Mouse (Mus musculus) kidney, postnatal 4 days (tissue): ENCODE measurements at regions not wholly inside any gene's neighbourhood (a gene's known extent, or its start where the extent isn't known, plus 50 kb on each side); places are given as distances from the start of the nearest gene placed in this dataset.
"Not testable (repeated sequence)": the region's sequence is repeated elsewhere in the genome, so short reads cannot be mapped to it uniquely, and the experiment has no call there.

Experiments used
- DNase-seq, 2 experiments: peaks; one replicate each; pipeline ENCODE4 v3.0.0; 2021; ENCODE audit warnings: mixed read lengths in 2 of 2

DNA sequence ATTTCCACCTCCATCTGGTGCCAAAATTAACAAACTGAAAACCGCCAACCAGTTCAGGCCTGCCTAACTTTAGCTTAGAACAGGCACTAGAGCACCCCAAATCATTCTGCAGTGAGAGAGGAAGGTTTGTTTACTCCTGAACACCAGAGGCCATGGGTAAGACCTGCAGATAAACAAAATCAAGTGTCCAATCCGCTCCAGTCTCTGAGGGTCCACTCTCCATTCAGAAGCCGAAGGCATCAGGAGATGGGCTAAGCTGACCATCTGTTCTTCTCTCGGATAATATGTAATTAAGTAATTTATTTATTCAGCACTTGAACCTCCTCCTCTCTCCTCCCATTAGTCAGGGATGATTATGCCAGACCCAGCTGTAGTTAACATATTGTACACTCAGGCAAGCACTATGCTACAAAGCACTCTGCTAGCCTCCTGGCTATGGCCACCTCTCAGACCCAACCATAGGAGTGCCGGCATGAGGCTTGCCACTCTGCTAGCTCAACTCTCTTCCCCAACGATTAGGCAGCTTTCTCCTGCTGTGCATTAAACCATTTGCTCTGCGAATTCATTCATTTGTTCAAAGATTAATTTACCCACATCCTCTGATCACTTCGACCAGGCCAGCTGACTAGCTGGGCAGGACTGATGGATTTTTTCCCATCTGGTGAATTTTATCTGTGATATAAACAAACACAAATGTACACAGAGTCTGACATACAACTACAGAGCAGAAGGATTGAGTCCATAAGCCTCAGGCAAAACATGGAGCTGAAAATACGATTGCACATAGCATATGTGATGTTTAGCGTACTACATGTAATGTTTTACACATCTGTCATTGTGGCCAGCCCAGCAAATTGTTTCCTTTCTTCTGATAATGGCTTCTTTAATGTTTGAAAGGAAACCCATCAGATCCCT is 184.4 kb downstream of the Mat2b start:
- DNase-seq = no peak

DNA sequence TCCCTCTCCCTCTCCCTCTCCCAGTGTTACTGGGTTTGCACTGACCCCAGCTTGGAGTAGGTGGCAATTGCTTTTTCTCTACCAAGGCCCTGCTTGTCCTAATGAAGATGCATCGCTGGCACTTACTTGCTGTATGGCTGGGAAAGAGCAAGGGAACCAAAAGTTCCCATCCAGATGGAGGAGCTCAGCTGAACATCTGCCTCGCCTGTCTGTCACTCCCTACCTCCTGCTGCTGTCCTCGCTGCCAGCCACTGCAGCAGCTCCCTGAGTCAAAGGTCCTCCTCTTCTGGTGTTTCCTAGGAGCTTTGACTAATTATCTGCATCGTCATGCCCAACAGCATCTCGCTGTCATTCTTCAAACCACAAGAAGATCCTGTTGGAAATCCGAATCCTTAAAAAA is 203.4 kb downstream of the Mat2b start:
- no peak for DNase-seq

DNA sequence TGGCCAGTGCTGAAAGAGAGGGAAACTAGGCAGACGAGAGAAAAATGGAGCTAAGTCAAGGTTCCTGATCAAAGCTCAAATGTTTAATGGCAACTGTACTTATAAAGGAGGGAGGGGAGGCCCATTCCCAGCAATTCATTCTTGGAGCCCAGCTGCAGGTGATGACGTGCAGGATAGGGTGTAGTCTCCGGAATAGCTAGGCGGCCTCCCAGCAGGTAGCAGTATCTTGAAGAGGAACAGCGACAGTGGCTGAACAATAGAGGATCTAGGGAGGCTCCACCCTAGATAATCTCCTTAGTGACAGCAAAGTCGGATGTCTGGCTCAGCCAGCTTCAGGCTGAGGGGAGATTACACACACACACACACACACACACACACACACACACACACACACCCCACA is 216.8 kb downstream of the Mat2b start:
- DNase-seq = not testable (repeated sequence)

DNA sequence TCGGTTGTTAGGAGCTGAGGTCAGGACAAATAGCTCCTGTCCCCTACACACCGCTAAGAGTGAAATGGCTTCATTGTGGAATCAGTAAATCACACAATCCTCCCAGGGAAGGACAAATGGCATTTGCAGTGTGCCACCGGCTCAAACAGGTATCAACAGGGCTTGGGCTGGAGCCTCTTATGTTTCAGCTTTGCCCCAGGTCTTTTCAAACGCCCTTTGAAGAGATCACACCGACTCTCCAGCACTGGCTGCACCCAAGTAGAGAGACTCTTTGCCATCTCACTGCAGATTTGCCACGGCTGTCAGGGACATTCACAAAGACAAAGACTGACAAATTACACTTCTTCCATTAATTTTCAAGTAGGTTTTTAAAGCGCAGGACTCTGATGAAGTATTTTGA is 217.7 kb downstream of the Mat2b start:
- no peak for DNase-seq

DNA sequence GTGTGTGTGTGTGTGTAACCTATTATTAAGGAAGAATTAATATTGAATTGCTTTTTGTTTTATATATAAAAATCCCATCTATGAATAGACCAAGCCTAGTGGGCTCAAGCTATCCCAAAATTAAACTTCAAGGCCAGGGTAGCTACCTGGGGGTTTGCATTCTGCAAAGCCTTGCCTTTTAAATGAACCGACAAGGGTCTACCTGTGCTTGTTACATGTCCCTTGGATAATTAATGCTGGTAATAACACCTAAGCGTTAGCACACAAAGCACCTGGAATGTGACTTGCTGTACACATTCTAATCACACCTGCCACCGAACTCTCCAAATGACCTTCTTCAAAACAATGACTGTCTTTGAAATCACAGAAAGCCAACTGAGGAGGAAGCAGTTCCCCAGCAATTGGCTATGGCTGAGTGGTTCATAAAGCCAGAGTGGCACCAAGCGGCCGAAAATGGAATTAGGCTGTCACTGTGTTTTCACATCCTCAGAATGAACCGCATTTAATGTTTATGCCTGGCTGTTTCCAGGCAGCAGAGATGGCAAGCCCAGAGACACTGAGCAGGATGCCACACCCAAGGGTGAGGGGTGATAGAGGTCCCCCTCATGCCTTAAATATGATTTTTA is 225.8 kb downstream of the Mat2b start:
- peak; percentile 59 to 66 for DNase-seq

DNA sequence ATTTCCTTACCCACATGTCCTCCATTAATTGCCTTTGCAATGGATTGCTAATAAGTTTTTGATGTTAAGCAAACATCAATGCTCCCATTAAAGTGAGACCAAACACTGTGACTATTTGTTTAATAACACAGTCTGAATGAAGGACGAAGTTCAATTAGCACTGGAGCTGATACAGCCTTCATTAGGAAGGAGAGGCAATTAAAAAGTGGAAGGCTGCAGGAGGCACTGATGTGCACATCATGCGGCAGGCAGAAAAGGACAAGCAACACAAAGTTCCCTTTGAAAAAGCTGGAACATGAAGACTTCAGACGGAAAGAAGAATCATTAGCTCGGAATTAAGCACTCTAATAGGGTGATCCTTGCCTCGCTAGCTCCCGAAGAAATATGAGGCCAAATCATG is 238.4 kb downstream of the Mat2b start:
- DNase-seq = no peak

DNA sequence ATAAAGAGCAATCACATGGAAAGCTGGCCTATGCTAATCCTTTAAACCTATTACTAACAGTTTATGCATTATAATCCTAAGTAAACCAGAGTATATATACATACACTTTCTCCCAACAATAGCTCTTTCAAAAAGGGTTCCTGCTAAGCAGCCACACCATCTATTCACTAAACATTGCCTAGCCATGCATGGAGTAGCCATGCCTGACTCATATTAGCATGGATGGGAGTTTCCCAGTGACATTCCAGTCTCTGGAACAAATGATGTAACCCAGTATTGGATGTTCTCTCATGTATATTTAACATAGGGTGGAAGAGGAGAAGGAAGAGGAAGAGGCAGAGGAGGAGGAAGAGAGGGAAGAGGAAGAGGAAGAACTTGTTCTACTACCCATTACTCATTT is 240.0 kb downstream of the Mat2b start:
- DNase-seq = not testable (repeated sequence)

DNA sequence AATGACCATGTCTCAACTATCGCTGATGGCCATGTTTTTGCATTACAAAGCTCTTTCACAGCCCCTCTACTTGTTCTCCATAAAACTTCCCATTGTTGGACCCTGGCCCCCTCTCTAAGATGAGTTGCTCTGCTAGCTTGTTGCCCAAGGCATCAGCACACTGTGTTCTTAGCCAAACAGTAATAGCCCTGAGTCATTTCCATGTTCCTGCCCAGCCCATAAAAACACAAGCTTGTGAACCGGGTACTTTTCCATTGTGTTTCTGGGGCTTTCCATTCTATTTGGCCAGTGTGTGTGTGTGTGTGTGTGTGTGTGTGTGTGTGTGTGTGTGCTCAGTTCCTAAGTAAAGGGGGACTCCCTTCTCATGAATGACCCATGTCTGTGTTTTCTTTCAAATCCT is 248.2 kb downstream of the Mat2b start:
- no peak for DNase-seq

DNA sequence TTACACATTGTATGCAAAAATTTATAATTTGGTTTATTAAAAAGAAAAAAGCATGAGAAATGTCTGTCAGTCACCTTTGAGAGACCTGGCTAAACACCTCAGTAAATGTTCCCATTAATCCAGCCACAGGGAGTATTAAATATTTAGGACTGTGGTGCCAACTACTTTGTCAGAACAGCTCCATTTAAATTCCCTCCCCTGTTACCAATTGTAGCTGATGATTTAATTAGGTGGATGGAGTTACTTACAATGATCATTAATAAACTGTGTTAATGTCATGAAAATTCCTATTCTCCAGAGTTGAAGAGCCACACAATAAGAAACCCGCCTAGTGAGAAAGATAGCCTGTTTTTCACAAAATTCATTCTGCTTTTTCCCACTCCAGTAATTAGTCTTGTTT is 261.0 kb downstream of the Mat2b start:
- DNase-seq = no peak

DNA sequence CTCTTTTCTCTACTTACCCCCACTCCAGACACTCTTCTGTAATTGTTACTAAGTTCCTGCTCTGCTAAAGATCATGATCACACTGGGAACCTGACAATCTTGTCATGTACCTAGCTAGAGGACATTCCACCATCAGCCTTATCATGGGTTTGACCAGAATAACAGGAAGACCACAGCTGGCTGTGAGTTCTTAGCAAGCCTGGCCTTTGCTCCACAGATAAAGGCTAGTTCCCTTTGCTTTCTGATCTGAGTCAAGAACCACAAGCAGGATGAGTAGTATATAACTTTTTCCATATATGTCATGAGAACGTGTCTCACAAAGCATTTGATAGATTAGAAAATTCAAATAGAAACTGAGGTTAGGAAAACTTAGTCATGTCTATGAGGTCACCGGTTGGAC is 266.1 kb downstream of the Mat2b start:
- no peak for DNase-seq

DNA sequence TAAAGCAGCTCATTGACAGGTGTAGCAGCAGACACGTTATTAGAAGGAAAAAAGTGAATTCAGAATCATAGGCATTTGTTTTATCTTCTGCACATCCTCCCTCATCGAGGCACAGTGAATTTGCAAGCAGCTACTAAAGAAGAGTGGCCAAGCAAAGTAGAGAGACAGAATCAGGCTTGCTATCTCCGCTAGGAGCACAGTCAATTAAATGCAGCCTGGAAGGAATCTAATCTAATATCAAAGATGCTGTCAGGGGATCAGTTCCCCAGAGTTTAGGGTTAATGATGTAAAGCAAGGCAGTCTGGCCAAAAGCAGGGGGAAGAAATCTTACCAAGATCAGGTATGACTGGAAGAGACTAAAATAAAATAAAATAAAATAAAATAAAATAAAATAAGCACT is 270.7 kb downstream of the Mat2b start:
- no peak for DNase-seq

DNA sequence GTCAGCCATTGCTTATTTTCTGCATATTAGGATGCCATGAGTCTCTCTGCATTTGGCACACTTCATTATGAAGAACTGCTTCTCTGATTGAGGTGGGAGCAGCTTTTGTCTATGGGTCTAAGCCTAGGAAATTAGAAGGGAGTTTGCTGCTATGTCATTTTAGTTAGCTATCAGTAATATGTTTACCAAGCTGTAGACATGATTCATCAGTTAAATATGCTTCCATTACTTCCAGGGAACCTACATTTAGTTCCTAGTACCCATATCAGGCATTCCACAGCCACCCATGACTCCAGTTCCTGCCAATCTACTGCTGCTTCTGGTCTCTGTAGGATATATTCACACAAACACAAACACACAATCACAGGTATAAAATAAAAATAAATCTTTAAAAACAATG is 287.4 kb downstream of the Mat2b start:
- no peak for DNase-seq

DNA sequence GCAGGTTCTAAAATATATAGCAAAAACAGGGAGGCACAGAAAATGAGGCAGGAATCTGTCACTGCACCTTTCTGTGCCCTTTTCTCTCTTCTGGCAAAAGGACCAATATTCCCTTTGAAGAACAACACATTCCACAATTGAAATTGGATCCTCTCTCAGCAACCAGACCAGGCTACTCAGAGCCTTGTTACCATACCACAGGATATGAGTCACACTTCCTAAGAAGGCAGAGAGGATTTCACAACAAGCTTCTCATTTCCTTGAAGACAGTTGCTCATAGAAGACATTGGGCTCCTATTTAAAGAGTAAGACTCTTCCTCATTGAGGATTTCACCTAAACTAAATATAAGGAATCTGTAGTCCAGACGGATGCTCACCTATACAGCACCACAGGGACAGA is 292.8 kb downstream of the Mat2b start:
- DNase-seq = no peak

DNA sequence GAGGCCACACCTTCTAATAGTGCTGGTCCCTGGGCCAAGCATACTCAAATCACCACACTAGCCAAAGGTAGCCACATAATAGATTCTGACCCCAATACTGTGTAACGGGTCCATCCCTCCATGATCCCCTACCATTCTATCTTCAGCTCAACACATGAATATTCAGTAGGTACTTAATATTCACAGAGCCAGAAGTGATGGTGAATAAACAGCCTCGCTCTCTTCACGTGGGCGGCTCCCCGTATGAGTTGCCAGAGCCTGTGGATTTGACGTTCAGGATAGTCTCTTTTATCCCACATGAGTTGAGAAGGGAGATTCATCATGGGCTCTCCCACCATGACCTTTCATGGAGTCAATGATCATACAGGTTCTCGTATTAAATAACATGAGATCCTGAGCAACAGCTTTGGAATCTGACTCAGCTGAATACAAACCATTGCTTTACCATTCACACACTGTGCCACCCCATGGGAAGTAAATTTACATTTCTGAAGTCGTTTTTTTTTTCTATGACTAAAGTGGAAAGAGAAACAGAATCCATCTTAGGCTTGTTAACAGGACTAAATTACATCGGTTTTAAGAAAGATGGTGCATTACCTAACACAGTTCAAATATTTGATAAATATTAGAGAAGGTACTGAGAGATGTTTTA is 297.4 kb downstream of the Mat2b start:
- DNase-seq = no peak

DNA sequence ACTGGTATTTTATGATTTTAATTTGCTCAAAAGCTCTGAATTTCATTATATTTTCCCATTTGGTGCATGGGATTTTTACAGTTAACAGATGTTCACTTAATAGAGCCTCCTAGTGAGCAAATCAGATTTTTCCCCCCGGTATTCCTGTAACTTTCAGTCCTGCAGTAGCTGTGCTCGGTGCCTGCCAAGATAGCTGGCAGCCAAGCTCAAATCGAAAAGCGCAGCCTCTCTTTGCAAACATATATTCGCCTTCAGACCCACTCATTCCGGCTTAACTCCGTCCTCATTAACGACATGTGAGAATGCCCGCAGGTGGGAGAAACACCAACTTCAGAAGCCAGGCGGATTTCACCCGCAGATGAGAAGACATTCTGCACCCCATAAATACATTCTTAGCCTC is 299.7 kb downstream of the Mat2b start:
- DNase-seq = no peak

DNA sequence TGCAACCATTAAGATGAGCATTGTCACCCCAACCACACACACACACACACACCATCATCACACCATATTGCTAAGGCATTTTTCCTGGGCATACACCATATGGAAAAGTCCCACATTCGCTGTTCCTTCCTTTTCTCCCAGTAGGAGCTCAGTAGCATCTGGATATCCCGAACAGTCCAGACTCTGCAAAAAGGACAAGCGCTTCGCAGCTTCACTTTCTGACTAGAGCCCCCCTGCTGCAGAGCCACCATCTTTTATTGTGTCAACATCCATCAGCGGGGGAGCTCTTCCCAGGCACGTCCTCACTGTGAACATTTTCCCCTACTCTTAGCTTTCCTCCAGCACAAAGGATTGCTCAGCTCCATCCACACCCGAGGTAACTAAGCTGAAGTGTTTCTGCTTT is 300.1 kb downstream of the Mat2b start:
- DNase-seq = no peak

DNA sequence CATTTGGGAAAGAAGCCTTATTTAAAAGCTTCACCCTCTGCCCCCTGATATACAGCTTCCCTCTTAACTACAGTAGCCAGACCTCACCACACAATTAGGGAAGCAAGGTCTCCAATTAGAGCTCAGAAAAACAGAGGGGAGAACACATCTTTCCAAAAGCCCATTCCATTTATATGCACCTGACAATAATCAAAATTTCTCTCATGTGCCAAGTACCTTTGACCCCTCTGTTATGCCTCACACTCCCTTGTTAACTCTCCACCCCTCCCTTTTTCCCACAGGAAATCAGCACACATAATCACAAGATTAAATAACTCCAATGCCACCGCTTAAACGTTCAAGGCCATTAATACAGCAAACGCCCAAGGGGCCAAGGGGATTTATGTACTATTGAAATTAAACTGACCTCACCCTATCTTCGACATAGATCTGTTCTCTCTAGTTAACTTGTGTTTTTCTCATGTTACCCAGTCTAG is 300.7 kb downstream of the Mat2b start:
- no peak for DNase-seq

DNA sequence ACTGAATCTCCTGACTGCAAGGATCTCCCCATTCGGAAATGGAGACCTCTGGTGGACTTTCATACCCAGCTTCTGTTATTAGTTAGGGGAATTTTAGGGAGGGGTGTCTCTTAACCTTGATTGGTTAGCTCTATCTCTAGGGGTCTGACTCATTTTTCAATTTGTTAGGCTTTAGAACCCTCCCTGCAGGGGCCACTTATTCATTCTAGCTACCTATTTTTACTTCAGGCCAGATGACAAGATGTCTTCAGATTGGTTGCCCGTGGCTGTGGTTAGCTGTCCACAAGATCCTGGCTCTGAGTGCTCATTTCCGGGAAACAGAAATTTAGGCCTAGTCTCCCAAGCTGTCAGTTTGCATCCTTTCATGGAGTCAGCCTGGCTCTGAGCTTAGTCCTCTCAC is 314.3 kb downstream of the Mat2b start:
- DNase-seq = no peak

DNA sequence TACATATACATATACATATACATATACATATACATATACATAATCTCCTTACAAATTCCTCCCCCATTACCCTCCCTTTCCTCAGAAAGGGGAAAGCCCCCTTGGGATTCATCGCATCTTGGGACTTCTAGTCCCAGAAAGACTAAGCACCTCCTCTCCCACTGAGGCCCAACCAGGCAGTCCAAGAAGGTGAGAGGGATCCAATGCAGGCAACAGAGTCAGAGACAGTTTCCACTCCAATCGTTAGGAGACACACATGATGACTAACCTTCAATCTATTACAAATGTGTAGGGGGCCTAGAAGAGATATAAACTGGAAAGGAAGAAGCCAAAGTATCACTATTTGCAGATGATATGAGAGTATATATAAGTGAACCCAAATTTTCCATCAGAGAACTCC is 323.3 kb downstream of the Mat2b start:
- DNase-seq = no peak

DNA sequence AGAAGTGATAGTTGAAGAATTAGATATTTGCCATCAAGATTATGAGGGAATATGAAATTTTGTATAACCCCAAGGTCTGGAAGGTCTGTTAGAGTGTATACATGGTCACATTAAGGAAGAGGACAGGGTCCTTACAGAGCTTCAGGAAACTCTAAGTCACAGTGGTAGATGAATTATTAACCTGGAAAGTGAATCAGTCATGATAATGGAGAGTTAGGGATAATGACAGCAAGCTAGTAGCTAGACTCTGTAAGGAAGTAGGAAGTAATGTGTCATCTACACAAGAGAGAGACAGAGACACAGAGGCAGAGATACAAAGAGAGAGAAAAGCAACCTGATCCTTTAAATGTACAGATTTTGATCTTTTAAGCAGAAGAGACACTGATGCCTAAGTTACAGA is 328.4 kb downstream of the Mat2b start:
- DNase-seq = no peak

DNA sequence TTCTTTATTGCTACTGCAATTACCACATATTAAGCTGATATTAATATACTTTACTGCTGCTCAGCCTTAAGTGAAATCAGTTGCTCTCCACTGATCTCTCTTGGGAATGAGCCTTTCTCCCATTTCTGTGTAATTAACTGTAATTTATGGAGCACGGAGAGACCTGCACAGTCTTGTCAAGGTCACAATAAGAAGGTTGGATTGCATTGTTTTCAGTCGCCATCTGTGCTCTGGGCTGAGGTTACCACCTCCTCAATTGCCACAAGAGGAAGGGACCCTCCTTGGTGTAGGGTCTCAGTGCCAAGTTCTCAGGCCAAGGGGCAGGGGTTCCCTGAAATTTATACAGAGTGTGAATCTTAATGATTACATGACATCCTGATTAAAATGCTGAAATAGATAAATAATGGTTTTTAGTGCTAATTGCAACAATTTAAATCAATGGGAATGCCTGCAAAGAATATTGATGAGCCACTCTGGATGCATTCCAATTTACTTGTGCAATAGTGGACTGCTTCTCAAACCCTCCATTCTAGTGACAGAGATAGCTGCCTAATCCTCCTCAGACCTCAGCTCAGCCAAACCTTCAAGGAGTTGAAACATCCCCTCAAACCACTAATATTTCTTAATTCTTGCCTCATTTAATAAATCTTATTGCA is 332.3 kb downstream of the Mat2b start:
- no peak for DNase-seq
